Mouse (Mus musculus) embryonic stem cell, embryonic (primary cell): ENCODE measurements around the gene Hnrnpu.
"Not testable (repeated sequence)": the region's sequence is repeated elsewhere in the genome, so short reads cannot be mapped to it uniquely, and the experiment has no call there.

ENCODE experiments used
- CTCF ChIA-PET, 4 experiments: fragments of 300-600 bp in 2 of 4; fragments of 350-600 bp in 2 of 4; sonication (Branson Sonifier 250); formaldehyde crosslinking; loops; one replicate each; lab custom pipeline; 2022; ENCODE audit warnings: inconsistent platforms in 2 of 4; lab: Charles Lee
- POLR2A ChIA-PET, 4 experiments: fragments of 300-600 bp in 2 of 4; fragments of 350-600 bp in 2 of 4; sonication (Branson Sonifier 250); formaldehyde crosslinking; loops; one replicate each; lab custom pipeline; 2022; ENCODE audit warnings: antibody characterized with exemption in 4 of 4, inconsistent platforms in 1 of 4; lab: Charles Lee

Gene Hnrnpu

DNA sequence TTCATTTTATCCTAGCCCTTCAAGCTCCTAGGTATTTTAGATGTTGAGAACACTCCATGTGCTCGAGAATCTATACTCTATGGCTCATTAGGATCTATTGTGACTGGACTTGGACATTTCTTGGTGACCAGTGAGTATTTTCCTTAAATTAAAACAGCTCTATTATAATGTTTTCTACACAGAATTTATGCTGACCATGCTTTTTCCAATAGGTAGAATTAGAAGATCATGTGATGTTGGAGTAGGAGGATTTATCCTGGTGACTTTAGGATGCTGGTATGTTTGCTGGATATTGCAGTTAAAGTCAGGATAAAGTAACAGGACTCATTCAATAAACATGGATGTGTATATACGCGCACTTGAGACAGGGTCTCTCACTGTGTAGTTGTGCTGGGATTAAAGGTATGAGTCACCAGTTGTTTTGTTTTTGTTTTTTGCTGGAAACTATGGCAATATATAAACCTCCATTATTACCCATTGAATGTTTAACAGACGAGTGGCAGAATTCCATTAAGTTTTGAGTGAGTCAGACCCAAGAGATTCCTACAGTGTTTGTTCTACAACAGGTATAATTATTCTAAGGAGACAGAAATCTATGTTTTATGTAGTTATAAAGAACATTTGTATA, 15.8 kb downstream of the Hnrnpu start:
- POLR2A ChIA-PET = interaction anchor here (0.5 to 28.6 kb wide), 20 partner anchors 3 to 674 kb away, joined by 3 to 1059 read pairs (median 6); partner anchors contain the start of genes Hnrnpu (in 4 of the 4), Efcab2 (in 2 of the 4) and Cox20 (in 1 of the 4)
- CTCF ChIA-PET = interaction anchor here in 1 of 4 experiments (1.3 kb wide), 1 partner anchor 142 kb away, joined by 3 read pairs; no protein-coding TSS in a partner anchor

- ChIA-PET CTCF (interaction anchor here in 1 of 4 experiments (1.3 kb wide), 1 partner anchor 143 kb away, joined by 3 read pairs; no protein-coding TSS in a partner anchor), POLR2A (interaction anchor here (0.6 to 28.6 kb wide), 30 partner anchors 2 to 884 kb away, joined by 3 to 1059 read pairs (median 4); partner anchors contain the start of genes Hnrnpu (in 4 of the 4), Cox20 (in 1 of the 4) and Efcab2 (in 1 of the 4))
These were observed 16.6 kb downstream of the Hnrnpu start for GRCm38 (mm10) chr1:178320723-178321590.

DNA sequence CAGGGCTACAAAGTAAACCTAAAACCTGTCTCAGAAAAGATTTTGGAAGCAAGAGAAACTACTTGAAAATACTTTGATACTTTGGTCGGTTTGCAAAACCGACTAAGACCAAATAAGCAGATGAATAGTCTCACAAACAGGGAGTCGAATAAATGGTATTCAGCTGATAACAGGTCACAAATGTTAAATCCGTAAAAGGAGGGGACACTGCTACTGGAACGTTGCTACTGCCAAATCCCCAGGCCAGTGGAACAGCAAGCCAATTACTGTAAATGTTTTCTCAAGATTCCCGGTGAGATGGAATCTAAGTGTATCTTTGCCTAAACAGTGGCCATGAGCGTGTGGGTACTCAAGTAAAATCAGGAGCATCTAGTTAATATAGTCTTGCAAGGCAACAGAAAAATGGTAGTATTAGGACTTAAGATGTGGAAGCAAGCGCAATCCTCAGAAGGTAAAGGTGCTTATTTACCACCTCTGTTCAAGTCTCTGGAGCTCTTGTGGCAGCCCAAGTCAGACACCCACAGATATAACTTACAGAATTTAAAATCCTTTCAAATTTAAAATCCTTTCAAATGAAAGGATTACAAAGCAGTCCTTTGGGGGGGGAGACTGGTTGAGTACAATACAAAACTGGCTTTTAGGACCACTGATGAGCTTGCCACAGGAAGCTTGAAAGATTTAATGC, 17.4 kb downstream of the Hnrnpu start:
- POLR2A ChIA-PET = interaction anchor here (0.6 to 28.6 kb wide), 27 partner anchors 1 to 336 kb away, joined by 3 to 1059 read pairs (median 6); partner anchors contain the start of genes Hnrnpu (in 4 of the 4), Cox20 (in 1 of the 4) and Efcab2 (in 1 of the 4)
- CTCF ChIA-PET = interaction anchor here in 1 of 4 experiments (1.3 kb wide), 1 partner anchor 144 kb away, joined by 3 read pairs; no protein-coding TSS in a partner anchor

DNA sequence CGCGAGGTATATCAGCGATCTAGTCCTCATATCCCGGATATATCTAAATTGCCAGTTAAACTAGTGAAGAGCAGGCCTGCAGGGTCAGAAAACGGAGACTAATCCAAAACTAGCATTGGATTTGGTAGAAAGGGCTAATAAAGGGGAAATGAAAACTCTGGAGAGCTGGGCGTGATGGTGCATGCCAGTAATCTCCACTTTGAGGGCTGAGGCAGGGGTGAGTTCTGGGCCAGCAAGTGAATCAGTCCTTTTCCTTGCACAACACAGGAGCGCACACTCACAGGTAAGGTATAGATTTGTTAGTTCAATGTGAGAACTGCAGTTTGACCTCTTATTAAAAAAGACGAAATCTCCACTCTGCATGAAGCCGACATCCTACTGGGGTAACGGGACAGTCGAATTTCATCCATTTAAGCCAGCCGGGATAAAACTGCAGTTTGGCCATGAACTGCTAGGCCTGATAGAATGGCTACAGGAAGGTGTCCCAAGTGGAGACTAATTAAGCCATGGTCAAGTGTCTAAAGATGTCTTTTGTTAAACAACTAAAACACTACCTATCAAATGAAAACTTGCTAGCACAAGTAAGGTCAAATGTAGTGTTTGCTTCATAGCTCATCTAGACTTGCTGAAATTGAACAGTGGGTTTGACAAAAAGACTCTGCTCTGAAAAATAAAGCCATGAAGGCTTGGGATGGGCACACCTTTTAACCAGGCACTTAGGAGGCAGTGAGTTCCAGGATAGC, 18.1 kb downstream of the Hnrnpu start:
- ChIA-PET CTCF (no interaction called here), POLR2A (interaction anchor here (0.6 to 28.6 kb wide), 23 partner anchors 0 to 332 kb away, joined by 3 to 1059 read pairs (median 6); partner anchors contain the start of genes Hnrnpu (in 4 of the 4), Cox20 (in 1 of the 4) and Efcab2 (in 1 of the 4))

DNA sequence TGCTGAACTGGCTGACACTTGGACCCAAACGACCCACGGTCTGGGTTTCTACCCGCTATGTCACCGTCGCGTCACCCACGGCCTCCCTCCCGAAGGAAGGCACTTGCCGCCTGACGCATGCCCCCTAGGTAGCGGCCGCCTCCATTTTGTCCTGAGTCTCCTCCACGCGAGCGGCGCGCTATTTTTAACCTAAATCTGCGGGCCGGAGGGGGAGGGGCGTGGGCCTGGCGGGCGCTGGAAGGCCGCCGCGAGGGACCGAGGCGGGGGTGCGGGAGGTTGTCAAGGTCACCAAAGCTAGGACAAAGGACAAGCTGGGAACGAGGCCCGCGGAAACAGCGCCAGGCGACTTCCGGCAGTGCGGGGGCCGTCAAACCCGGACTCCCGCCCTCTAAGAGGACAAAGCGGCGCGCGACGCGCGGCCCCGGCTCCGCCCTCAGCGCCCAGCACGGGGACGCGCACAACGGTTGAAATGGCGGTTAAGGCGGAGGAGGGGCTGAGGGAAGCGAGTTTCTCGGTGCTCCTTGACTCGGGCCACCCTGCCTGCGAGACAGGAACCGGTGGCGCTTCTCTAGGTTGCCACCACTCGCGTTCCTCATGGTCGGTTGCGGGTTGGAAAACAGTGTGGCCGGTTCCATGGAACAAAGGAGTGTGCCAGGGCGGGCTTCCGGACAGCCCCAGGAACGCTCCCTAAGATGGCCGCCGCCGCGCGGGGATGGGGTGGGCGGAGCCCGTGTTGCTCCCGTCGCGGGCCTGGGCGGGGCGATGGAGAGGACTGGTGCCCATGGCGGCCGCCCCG, 19.0 kb downstream of the Hnrnpu start, which contains the start of gene Cox20:
TSS of gene Cox20 (plus strand) at position 742 of the 796 bp plus-strand sequence.
- CTCF ChIA-PET = interaction anchor here in 1 of 4 experiments (1.1 kb wide), 1 partner anchor 43 kb away, joined by 4 read pairs; no protein-coding TSS in a partner anchor
- POLR2A ChIA-PET = interaction anchor here (0.6 to 26.9 kb wide), 39 partner anchors 11 to 602 kb away, joined by 3 to 1059 read pairs (median 4); partner anchors contain the start of genes Hnrnpu (in 3 of the 4), Catspere2 (in 1 of the 4), Desi2 (in 1 of the 4) and Efcab2 (in 1 of the 4)

DNA sequence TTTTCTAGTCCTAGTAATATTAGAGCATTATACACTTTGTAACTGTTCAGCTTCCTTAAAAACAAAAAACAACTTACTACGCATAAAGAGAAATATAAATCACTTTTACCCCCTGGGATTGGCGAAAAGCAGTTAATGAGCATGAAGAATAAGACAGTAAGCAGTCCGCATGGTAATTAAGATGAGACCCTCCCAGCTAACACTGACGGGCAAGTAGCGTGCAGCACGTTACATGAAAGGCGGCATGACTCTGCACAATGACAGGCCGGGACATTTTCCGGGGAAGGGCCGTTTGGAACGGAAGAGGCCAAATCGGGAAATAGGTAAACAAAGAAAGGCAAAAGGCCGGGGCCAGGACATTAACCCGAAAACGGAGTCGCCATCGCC, 19.6 kb downstream of the Hnrnpu start:
- ChIA-PET CTCF (interaction anchor here in 1 of 4 experiments (1.1 kb wide), 1 partner anchor 44 kb away, joined by 4 read pairs; no protein-coding TSS in a partner anchor), POLR2A (interaction anchor here (0.6 to 26.9 kb wide), 43 partner anchors 9 to 601 kb away, joined by 3 to 1059 read pairs (median 4); partner anchors contain the start of genes Hnrnpu (in 3 of the 4), Catspere2 (in 1 of the 4), Desi2 (in 1 of the 4) and Efcab2 (in 1 of the 4))

GRCm38 (mm10) chr1:178317275-178318001, 20.2 kb downstream of the Hnrnpu start:
- ChIA-PET CTCF (interaction anchor here in 1 of 4 experiments (1.1 kb wide), 1 partner anchor 45 kb away, joined by 4 read pairs; no protein-coding TSS in a partner anchor), POLR2A (interaction anchor here (0.7 to 26.9 kb wide), 39 partner anchors 8 to 822 kb away, joined by 3 to 1059 read pairs (median 5); partner anchors contain the start of genes Hnrnpu (in 3 of the 4), Desi2 (in 1 of the 4) and Efcab2 (in 1 of the 4))

DNA sequence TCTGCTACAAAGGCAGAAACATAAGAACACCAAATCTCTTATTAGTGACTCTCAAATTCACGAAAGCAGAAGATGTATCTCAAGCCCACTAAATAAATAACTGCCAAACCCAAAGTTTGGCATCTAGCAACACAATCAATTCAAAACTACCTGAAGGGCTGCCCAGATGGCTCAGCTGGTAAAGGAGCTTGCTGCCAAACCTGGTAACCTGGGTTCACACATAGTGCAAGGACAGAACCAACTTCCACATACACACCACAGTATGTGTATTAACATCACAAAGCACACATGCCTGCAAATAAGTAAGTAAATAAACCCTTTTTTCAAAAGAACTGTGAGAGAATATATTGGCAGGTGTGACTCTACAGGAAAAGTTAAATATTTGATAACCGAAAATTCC, 23.4 kb downstream of the Hnrnpu start:
- CTCF ChIA-PET = interaction anchor here in 1 of 4 experiments (0.7 kb wide), 1 partner anchor 55 kb away, joined by 7 read pairs; no protein-coding TSS in a partner anchor
- POLR2A ChIA-PET = interaction anchor here in 3 of 4 experiments (0.6 to 26.9 kb wide), 12 partner anchors 14 to 388 kb away, joined by 3 to 1059 read pairs (median 4); partner anchors contain the start of gene Hnrnpu (in 2 of the 3)

DNA sequence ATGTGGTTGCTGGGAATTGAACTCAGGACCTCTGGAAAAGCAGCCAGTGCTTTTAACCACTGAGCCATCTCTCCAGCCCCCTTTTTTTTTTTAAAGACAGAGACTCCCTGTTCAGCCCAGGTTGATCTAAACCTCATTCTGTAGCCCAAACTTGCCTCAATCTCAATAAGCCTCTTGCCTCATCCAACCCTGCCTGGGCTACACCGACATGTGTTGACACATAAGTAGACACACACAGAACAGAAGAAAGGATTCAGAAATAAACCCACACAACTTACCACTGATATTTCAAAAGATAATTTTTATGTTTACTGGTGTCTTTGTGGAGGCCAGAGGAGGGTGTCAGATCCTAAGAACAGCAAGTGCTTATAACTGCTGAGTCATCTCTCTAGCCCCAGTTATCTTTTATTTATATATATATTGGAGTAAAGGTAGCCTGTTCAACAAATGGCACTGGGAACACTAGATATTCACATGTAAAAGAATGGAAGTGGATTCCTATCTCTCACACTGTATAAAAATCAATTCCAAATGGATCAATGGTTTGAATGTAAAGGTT, 24.5 kb downstream of the Hnrnpu start:
- CTCF ChIA-PET = interaction anchor here in 1 of 4 experiments (1.0 kb wide), 1 partner anchor 172 kb away, joined by 3 read pairs; no protein-coding TSS in a partner anchor
- POLR2A ChIA-PET = interaction anchor here in 2 of 4 experiments (0.7 to 26.9 kb wide), 4 partner anchors 21 to 93 kb away, joined by 3 to 1059 read pairs (median 210); partner anchors contain the start of gene Hnrnpu (in 2 of the 2)

DNA sequence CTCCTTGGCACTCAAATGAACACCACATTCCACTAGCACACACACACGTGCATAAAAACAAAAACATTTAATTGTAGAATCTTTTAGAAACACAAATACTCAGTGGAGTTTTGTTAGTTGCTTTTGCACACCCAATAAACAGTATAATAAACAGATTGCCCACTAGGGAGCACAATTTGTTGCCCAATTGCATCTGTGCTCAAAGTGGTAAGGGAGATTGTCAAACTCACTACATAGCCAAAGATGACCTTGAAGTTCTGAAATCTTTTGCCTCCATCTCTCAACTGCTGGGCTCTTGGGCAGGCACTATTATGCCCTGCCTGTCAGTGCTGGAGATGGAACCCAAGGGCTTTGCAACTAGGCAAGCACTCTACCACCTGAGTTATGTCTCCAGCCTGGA, 27.5 kb downstream of the Hnrnpu start:
- CTCF ChIA-PET = no interaction called here

DNA sequence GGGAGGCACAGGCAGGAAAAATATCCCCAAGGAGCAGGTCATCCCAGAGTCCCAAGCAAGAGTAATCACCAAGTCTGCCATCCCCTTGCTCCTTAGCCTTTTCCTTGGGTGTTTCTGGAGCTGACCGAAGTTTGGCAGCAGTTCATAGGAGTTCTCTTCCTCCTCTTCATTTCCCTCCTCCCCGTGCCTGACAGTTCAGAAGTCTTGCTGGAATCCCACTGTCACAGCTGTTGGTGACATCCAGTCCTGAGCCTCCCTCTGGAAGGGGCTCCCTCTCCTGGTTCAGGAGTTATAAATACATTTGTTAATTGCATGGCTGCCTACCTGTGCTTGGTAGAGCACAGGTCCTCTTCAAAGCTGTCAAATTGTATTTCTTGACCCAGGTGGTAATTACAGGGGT, 28.1 kb downstream of the Hnrnpu start:
- ChIA-PET POLR2A (interaction anchor here in 3 of 4 experiments (0.9 to 26.9 kb wide), 4 partner anchors 8 to 27 kb away, joined by 3 to 1059 read pairs (median 6); partner anchors contain the start of gene Hnrnpu (in 1 of the 3)), CTCF (no interaction called here)

More for the DNA sequence above, 27.5 kb downstream of the Hnrnpu start:
- POLR2A ChIA-PET = interaction anchor here in 2 of 4 experiments (0.5 to 26.9 kb wide), 3 partner anchors 24 to 103 kb away, joined by 3 to 1059 read pairs (median 6); partner anchors contain the start of gene Hnrnpu (in 1 of the 2)

GRCm38 (mm10) chr1:178303425-178303824, 34.2 kb downstream of the Hnrnpu start:
- ChIA-PET CTCF (interaction anchor here in 1 of 4 experiments (0.7 kb wide), 1 partner anchor 61 kb away, joined by 3 read pairs; no protein-coding TSS in a partner anchor), POLR2A (interaction anchor here in 1 of 4 experiments (1.1 to 1.3 kb wide), 2 partner anchors 14 to 16 kb away, joined by 3 to 4 read pairs; no protein-coding TSS in a partner anchor)

DNA sequence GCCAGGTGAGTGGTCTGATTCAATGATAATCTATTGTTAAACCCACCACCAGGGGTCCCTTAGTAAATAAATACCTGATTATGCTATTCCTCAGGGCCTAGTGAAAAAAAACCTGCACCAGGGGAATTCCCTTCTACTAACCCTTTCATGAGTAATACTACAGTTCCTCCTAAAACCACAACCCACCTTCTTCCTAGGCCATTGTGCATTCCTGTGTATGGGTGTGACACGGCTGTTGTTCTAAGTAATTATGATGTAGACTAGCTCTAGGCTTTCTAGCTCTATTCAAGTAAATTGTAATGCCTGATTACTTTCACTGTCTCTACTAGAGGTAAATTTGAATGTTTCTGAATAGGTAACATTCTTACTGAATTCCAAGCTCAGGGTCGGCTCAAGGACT, 36.3 kb downstream of the Hnrnpu start:
- POLR2A ChIA-PET = interaction anchor here in 1 of 4 experiments (0.6 to 1.4 kb wide), 2 partner anchors 17 to 86 kb away, joined by 3 to 6 read pairs; no protein-coding TSS in a partner anchor
- CTCF ChIA-PET = not testable (repeated sequence)

- CTCF ChIA-PET = interaction anchor here in 1 of 4 experiments (0.7 kb wide), 1 partner anchor 17 kb away, joined by 4 read pairs; no protein-coding TSS in a partner anchor
- POLR2A ChIA-PET = no interaction called here
These were observed 43.5 kb downstream of the Hnrnpu start for GRCm38 (mm10) chr1:178294051-178294450.
